Mouse (Mus musculus) embryo, embryonic 10.5 days (tissue): Measurements from ENCODE around the gene Pdss2.

ENCODE experiments used
- DNase-seq: peaks from one replicate; pipeline ENCODE4 v3.0.0-alpha.2; 2015; ENCODE audit warnings: low spot score

Gene Pdss2

DNA sequence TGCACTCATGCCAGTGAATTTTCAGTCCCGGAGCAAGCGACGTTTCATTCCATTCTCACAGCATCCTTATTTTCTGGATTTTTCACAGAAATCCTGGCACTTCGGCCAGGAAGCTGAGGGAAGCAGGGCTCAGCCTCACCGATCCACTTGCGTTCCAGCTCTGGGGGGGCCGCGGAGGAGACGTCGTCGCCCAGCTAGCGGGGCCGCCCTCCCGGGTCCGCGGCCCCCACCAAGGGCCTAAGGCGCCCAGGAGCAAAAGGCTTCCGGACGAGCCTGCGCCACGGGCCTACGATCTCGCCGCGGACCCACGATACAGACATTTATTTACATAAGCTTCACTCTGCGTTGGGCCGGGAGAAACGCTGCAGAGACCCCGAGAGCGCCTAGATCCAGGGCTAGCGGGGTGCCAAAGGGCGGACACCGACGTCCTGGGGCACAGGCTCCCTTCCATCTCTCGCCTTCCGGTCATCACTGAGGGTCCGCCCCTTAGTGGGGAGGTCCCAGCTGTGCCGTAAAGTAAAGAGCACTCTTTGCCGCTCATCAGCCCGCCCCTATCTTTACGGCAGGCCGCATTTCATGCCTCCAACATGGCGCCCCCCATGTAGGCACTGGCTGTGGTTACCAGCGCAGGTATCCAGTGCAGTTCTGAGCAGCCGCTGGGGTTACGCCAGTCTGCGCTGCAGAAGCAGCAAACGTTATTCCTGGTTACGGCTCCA lies at the start of gene Pdss2:
Pdss2 (plus strand) TSS at position 577 of the 716 bp plus-strand sequence.
- DNase-seq = peak; percentile 98

GRCm38 (mm10) chr10:43172066-43172465 lies 49.2 kb upstream of the Pdss2 start:
- peak; percentile 52 for DNase-seq

DNA sequence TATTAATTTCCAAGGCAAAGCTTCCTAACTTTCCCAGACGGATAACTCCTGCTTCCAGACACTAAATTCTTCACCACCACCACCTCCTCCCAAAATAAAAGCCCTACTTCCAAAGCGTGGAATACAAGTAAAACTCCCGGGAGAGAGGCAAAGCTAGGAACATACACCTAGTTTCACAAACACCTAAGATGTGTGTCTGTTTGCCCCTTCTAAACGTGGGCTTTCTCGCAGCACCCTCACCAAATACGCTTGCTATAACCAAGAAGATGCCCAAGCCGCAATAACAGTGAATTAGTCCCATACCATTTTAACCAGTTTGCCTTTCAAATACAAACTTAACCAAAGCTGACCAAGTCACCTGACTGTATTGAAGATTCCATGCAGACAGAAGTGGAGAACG lies 48.7 kb upstream of the Pdss2 start:
- peak; percentile 35 for DNase-seq

DNA sequence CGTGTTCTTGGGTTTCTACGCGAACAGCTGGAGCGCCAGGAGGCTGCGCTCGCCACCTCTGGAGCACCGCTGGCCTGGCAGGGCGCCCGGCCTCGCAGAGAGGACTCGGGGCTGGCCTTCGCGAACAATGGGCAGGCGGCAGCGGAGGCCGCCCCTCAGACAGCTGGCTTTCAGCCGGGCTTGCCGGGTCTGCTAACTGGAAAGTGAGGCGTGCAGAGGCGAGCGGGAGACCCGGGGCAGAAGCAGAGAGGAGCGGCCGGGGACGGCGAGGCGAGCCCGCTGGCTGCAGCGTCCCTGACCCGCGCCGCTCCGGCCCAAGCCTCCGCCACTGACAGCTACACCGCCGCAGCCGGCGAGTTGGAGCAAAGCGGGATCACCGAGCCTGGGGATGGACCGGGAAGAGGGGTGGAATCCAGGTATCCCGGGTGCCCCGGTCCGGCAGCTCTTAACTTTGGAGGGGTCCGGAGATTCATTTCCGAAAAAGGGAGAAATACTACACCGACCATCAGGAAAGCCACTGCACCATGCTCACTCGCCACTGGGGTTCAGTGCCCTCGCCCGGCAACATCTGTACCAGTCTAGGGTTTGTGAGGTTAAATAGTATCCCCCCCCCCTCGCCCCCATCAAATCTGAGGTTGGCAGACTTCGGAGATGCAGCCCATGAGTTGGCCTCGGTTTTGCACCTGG lies 48.0 kb upstream of the Pdss2 start:
- peak; percentile 72 for DNase-seq

DNA sequence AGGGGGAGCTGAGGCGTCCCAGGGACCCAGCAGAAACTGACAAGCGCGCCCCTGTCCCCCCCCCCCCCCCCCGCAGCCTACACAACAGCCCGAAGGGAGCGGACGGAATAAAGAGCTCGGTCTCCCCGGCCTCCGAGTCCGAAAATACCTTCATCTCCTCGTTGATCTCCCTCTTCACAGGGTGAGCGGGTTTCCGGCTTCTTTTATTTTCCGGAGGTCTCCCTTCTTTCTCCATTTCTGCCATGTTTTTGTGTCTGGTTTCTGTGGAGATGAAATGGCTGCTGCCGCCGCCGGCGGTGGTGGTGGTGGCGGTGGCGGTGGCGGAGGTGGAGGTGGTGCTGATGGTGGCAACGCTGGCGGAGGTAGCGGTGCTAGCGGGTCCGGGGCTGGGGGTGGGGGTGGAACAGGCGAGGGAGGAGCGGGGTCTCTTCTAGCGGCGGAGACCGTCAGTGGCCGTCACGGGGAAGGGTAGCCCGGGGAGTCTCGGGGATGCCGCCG lies 47.4 kb upstream of the Pdss2 start:
- peak; percentile 49 for DNase-seq

- peak; percentile 79 for DNase-seq
Measured at GRCm38 (mm10) chr10:43174326-43175155, 46.7 kb upstream of the Pdss2 start, which contains the start of the genes Sobp and 9030612E09Rik. Gene Sobp, minus strand, starts transcription at chr10:43174530. Gene 9030612E09Rik, plus strand, starts transcription at chr10:43174704.

GRCm38 (mm10) chr10:43175156-43175601 lies 46.1 kb upstream of the Pdss2 start:
- DNase-seq = no peak

GRCm38 (mm10) chr10:43180313-43180912 lies 40.9 kb upstream of the Pdss2 start:
- no peak for DNase-seq

DNA sequence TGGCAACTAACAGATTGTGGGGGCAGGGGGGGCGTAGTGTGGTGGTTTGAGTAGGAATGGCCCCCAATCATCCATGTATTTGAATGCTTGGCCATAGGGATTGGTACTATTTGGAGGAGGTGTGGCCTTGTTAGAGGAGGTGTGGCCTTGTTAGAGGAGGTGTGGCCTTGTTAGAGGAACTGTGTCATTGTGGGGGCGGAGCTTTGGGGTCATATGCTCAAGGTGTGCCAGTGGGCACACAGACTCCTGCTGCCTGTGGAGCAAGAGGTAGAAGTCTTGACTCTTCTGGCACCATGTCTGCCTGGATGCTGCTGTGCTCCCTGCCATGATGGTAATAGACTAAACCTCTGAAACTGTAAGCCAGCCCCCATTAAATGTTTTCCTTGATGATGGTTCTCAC lies 21.1 kb upstream of the Pdss2 start:
- no peak for DNase-seq

DNA sequence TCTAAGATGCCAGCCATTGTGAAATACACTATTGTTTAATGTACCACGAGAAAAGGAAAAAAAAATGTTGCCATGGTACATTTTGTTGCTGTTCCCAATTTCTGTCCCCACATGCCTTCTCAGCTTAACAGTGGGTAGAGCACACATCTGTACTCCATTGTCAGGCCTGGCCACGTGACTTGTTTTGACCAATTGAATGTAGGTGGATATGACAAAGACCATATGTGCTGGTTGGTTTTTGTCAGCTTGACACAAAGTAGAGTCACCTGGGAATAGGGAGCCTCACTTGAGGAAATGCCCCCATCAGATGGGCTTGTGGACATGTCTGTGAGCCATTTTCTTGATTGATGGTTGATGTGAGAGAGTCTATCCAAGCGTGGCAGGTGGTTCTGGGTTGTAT lies 17.4 kb upstream of the Pdss2 start:
- DNase-seq = no peak

- DNase-seq = peak; percentile 70
Measured at GRCm38 (mm10) chr10:43211866-43212265, 9.4 kb upstream of the Pdss2 start.

DNA sequence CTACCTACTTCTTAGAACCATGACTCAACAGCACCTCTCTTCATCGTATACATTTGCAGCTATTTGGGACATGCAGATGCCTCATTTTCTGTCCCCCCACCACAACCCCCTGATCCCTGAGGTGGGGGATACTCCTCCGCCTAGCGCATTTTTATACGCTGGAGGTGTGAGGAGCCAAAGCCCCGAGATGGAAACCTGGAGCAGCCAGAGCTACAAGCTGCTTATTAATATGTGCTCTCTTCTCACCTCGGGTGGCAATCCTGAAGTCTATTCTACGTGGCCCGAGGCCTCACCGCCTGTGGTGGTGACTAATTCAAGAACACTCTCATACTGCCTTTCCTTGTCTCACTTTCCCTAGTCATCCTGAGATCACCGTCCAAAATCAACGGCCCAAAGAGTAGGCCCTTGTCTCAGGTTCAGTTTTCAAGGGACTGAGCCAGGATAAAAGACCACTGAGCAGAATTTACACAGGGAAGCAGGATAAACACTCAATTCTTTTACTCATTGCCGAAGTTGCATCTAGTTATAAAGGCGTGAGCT lies 3.9 kb upstream of the Pdss2 start:
- DNase-seq = no peak

GRCm38 (mm10) chr10:43220479-43220878 lies 807 bp upstream of the Pdss2 start:
- DNase-seq = peak; percentile 42

- no peak for DNase-seq
Measured at GRCm38 (mm10) chr10:43221659-43222058, 373 bp downstream of the Pdss2 start.

- DNase-seq = no peak
Measured at GRCm38 (mm10) chr10:43223391-43223790, 2.1 kb downstream of the Pdss2 start.

GRCm38 (mm10) chr10:43226391-43226790 lies 5.1 kb downstream of the Pdss2 start:
- no peak for DNase-seq

DNA sequence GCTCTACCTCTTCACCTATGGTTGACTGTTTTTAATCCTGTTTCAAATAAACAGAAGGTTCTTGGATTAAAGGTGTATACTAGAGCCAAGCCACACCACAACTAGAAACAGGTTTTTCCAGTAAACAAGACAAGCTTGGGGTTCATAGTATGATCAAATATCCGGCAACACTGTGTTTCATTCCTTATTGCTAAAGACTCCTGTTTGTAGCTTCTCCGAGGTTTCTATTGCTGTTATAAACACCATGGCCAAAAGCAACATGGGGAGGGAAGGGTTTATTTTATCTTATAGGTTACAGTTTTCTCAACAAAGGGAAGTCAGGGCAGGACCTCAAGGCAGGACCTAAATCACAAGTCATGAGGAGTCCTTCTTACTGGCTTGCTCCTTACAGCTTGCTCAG lies 8.0 kb downstream of the Pdss2 start:
- DNase-seq = no peak

- DNase-seq = no peak
Measured at GRCm38 (mm10) chr10:43234522-43234921, 13.2 kb downstream of the Pdss2 start.

DNA sequence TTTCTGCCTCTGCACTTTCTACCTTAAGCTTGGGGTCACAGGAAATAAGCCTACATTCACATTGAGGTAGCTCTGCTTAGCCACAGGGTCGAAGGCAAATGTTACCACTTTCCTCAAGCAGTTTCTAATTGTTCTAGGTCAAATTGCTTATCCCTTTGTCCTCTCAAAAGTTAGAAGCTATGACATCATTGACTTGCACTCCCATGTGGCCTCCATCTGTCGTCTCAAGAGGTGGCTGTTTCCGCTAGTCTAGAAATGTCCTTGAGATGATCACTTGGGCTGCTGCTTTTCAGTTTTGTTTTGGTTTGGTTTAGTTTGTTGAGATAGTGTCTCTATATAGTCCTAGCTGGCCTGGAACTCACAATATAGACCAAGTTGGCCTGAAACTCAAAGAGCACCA lies 13.7 kb downstream of the Pdss2 start:
- DNase-seq = no peak

DNA sequence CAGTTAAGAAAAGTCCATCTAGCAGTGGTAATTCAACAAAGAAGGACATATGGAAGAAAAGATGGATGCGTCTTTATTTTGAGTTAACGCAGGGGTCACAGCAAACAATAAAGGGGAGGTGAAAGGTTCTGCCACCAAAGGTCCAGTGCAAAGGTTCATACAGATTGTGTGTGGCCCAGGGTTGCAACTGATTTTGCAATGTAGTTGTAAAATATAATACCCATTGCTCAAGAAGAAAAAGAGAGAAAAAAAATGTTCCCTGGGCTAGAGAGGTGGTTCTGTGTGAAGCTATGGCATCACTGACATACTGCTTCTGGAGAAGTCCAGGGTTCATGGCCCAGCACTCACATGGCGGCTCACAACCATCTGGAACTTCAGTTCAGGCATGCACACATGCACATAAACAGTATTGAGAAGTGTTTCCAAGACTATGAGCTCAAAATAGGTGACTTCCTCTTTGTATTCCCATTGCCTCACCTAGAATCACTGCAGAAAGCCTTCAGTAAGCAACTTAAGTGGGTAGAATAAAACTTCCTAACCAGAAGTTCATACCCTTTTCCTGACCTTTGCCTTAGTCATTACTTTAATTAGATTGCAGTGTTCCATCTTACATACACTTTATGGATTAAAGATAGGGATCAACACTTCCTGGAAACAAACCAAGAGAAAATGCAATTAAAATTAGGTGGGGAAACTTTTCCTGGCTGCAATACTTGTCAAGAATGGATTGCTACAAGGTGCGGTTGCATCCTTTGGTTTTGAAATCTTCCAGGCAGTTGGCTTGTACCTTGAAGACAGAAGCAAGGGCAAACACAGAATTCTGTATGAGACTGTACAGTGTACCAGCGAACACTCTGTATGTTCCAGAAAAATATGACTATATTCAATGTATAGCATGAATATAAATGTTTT lies 14.7 kb downstream of the Pdss2 start:
- DNase-seq = no peak

- peak; percentile 9 for DNase-seq
Measured at GRCm38 (mm10) chr10:43242215-43242614, 20.9 kb downstream of the Pdss2 start.
